10 mouse cellular contexts compared by ENCODE assay signal in genomic region chr2:156190004-156190896, GRCm38 (mm10). TPM values are rescaled to one million over a fixed set of nuclear protein-coding genes. Genes with fewer than 3 reads are reported as not detected.
DNase-seq lines count a peak whose midpoint lies in the region; ATAC-seq and TF ChIP-seq lines count a peak whose summit lies in the region.
"Had no signal": no experiment of that assay in that cellular context is flagged by ENCODE, and none has a peak within 500 bp of the region (broad histone marks: within the 10 kb centered on the region; RNA-seq: fewer than 3 reads in every experiment).

No protein-coding gene starts in this region.

- TF ChIP-seq CTCF in lung, adult 2 months (IDR thresholded peaks at IDR 0.05; ENCODE audit: insufficient read depth, low read length): no peak

- WGBS in lung, adult 2 months: 61% methylated on average over 14 of the region's 14 CpGs

- ATAC-seq in common myeloid progenitor, adult 5-6 weeks (replicated peaks; ENCODE audit: low read depth, poor library complexity, severe bottlenecking): peak; percentile 99
- ATAC-seq: forebrain, embryonic 13.5 days had no signal

- peak; percentile 18; the same call in 1 of the 2 replicates for TF ChIP-seq POLR2A in lung, adult 2 months (IDR thresholded peaks at IDR 0.05; ENCODE audit: borderline replicate concordance, extremely low read depth, low read depth, low read length)

- H3K4me1 ChIP-seq in lung, adult 2 months (ENCODE audit: control insufficient read depth, insufficient read depth, low read length): no peaks in the 10 kb centered on the region
- H3K4me1 ChIP-seq: forebrain, embryonic 13.5 days had no signal

- H3K4me3 ChIP-seq in lung, adult 2 months (replicated peaks; ENCODE audit: extremely low read depth, low read depth, low read length): no peak overlapping the region
- H3K4me3 ChIP-seq: forebrain, embryonic 13.5 days; myocyte had no signal

- peak; percentile 43 for DNase-seq in adrenal gland, adult 2 months
- no peak for DNase-seq in adrenal gland, postnatal 36 days
- no peak for DNase-seq in lung, adult 2 months
- DNase-seq in spleen, postnatal 4 days (ENCODE audit: low spot score in 2 of 2): peak; percentile 44 to 76
- DNase-seq in frontal cortex, postnatal 14 days (ENCODE audit: low spot score in 2 of 2): no peak
- no peak for DNase-seq in kidney, postnatal 4 days
- no peak for DNase-seq in gastrocnemius, postnatal 4 days (ENCODE audit: low spot score in 2 of 2)

RNA-seq across cellular contexts. Expression of gene Phf20, which starts 6.0 kb away (rescaled TPM):
- 10 to 100 TPM; 37.8 to 44.5 TPM for total RNA-seq in adrenal gland, adult 2 months (2021)
- 18.1 and 18.8 TPM in 2 replicates for polyA plus RNA-seq in adrenal gland, adult 2 months (2012; rRNA removed)
- 10 to 100 TPM; 31.8 to 45.5 TPM for total RNA-seq in adrenal gland, postnatal 36 days (2021)
- 75.0 and 79.0 TPM in 2 replicates for total RNA-seq in common myeloid progenitor, adult 5-6 weeks (2017)
- 15.8 and 19.9 TPM in 2 replicates for polyA plus RNA-seq in lung, adult 2 months (2012; rRNA removed)
- total RNA-seq in gastrocnemius, postnatal 4 days (2021): 10 to 100 TPM; 39.1 to 41.4 TPM

RNA-seq across cellular contexts. Expression of gene Rbm39, which starts 10.2 kb away (rescaled TPM):
- total RNA-seq in adrenal gland, adult 2 months (2021): 100 to 1,000 TPM; 269 to 386 TPM
- polyA plus RNA-seq in adrenal gland, adult 2 months (2012; rRNA removed): 89.7 and 94.8 TPM in 2 replicates
- 100 to 1,000 TPM; 334 to 392 TPM for total RNA-seq in adrenal gland, postnatal 36 days (2021)
- total RNA-seq in common myeloid progenitor, adult 5-6 weeks (2017): 689 and 779 TPM in 2 replicates
- 65.2 and 81.0 TPM in 2 replicates for polyA plus RNA-seq in lung, adult 2 months (2012; rRNA removed)
- 100 to 1,000 TPM; 246 to 293 TPM for total RNA-seq in gastrocnemius, postnatal 4 days (2021)

RNA-seq across cellular contexts. Expression of gene Nfs1, which starts 46.3 kb away (rescaled TPM):
- total RNA-seq in adrenal gland, adult 2 months (2021): 10 to 100 TPM; 76.7 to 90.3 TPM
- polyA plus RNA-seq in adrenal gland, adult 2 months (2012; rRNA removed): 123 and 134 TPM in 2 replicates
- total RNA-seq in adrenal gland, postnatal 36 days (2021): 10 to 100 TPM; 82.1 to 90.9 TPM
- total RNA-seq in common myeloid progenitor, adult 5-6 weeks (2017): 43.2 and 47.0 TPM in 2 replicates
- polyA plus RNA-seq in lung, adult 2 months (2012; rRNA removed): 40.6 and 42.8 TPM in 2 replicates
- total RNA-seq in gastrocnemius, postnatal 4 days (2021): 10 to 100 TPM; 35.2 to 35.3 TPM

RNA-seq across cellular contexts. Expression of gene Romo1, which starts 46.4 kb away (rescaled TPM):
- 100 to 1,000 TPM; 233 to 376 TPM for total RNA-seq in adrenal gland, adult 2 months (2021)
- polyA plus RNA-seq in adrenal gland, adult 2 months (2012; rRNA removed): 407 and 417 TPM in 2 replicates
- total RNA-seq in adrenal gland, postnatal 36 days (2021): 100 to 1,000 TPM; 319 to 321 TPM
- total RNA-seq in common myeloid progenitor, adult 5-6 weeks (2017): 15.8 and 28.5 TPM in 2 replicates
- polyA plus RNA-seq in lung, adult 2 months (2012; rRNA removed): 203 and 218 TPM in 2 replicates
- 100 to 1,000 TPM; 215 to 232 TPM for total RNA-seq in gastrocnemius, postnatal 4 days (2021)

Comparison
In these comparisons a context has a peak if more than half of its experiments do, and no peak if none do; other contexts are left out.
1. DNase-seq: peak in adrenal gland, adult 2 months (single experiment) and spleen, postnatal 4 days (2 of 2); none in adrenal gland, postnatal 36 days (0 of 2), lung, adult 2 months (single experiment), frontal cortex, postnatal 14 days (0 of 2), kidney, postnatal 4 days (0 of 2) and gastrocnemius, postnatal 4 days (0 of 2).